7 mouse cellular contexts compared by ENCODE assay signal in genomic region chr1:91446060-91446459, GRCm38 (mm10). TPM values are rescaled to one million over a fixed set of nuclear protein-coding genes. Genes with fewer than 3 reads are reported as not detected.
DNase-seq lines count a peak whose midpoint lies in the region; ATAC-seq and TF ChIP-seq lines count a peak whose summit lies in the region.

No protein-coding gene starts in this region.

- no peaks in the 10 kb centered on the region for H3K27me3 ChIP-seq in intestine, embryonic 15.5 days (replicated peaks)

- 67% methylated on average over 8 of the region's 8 CpGs for WGBS in intestine, embryonic 15.5 days
- 36% methylated on average over 8 of the region's 8 CpGs for WGBS in lung, adult 2 months

- TF ChIP-seq POLR2A in brain, embryonic 14.5 days (IDR thresholded peaks at IDR 0.05; ENCODE audit: borderline replicate concordance, extremely low read depth, insufficient read depth, insufficient read length, poor library complexity, severe bottlenecking) = no peak
- TF ChIP-seq POLR2A in lung, adult 2 months (IDR thresholded peaks at IDR 0.05; ENCODE audit: borderline replicate concordance, extremely low read depth, low read depth, low read length) = peak; percentile 9; the same call in 1 of the 2 replicates

- no peak overlapping the region for H3K27ac ChIP-seq in intestine, embryonic 15.5 days

- H3K9me3 ChIP-seq in intestine, embryonic 15.5 days = no peaks in the 10 kb centered on the region

- peak; percentile 60 for ATAC-seq in intestine, embryonic 15.5 days
- no peak for ATAC-seq in inflammation-experienced regulatory T-cells, adult 6 months

- TF ChIP-seq CTCF in brain, embryonic 14.5 days (IDR thresholded peaks at IDR 0.05; ENCODE audit: borderline replicate concordance, extremely low read depth, insufficient read depth, insufficient read length) = no peak
- TF ChIP-seq CTCF in lung, adult 2 months (IDR thresholded peaks at IDR 0.05; ENCODE audit: insufficient read depth, low read length) = no peak

- H3K4me3 ChIP-seq in intestine, embryonic 15.5 days (replicated peaks) = no peak overlapping the region
- H3K4me3 ChIP-seq in lung, adult 2 months (replicated peaks; ENCODE audit: extremely low read depth, low read depth, low read length) = no peak overlapping the region

- H3K4me1 ChIP-seq in intestine, embryonic 15.5 days (replicated peaks) = peaks cover 14% of the 10 kb centered on the region; the same call in 1 of the 2 replicates
- peaks cover 5% of the 10 kb centered on the region for H3K4me1 ChIP-seq in lung, adult 2 months (ENCODE audit: control insufficient read depth, insufficient read depth, low read length)

- DNase-seq in adrenal gland, adult (ENCODE audit: inconsistent age in 2 of 2, low spot score in 1 of 2) = peak; percentile 95 to 98
- peak; percentile 19 for DNase-seq in brain, embryonic 14.5 days (ENCODE audit: low read depth)
- peak; percentile 60 for DNase-seq in lung, adult 2 months
- DNase-seq in Muller cell, postnatal 12 days (ENCODE audit: inconsistent ontology term) = no peak
- DNase-seq in cerebellum, postnatal 25 days = no peak

- no peak overlapping the region for H3K9ac ChIP-seq in intestine, embryonic 15.5 days

- peaks cover 25% of the 10 kb centered on the region for H3K36me3 ChIP-seq in intestine, embryonic 15.5 days

- no peak overlapping the region for H3K4me2 ChIP-seq in intestine, embryonic 15.5 days (replicated peaks)

RNA-seq across cellular contexts. Expression of gene Per2, which starts 13.1 kb away (rescaled TPM):
- polyA plus RNA-seq in brain, embryonic 14.5 days (2012; rRNA removed) = 8.9 and 9.4 TPM in 2 replicates
- polyA plus RNA-seq in intestine, embryonic 15.5 days (2015; fragmentation: Nextera tagmentation; extraction: Ambion mirVana) = 7.8 and 7.9 TPM in 2 replicates
- polyA plus RNA-seq in lung, adult 2 months (2012; rRNA removed) = 6.9 and 21.0 TPM in 2 replicates
- polyA plus RNA-seq in inflammation-experienced regulatory T-cells, adult 6 months (2017; shearing (Covaris generic)) = 1 to 10 TPM in 2 of 3 experiments, under 1 TPM in 1; 0.69 to 1.6 (median 1.2) TPM

RNA-seq across cellular contexts. Expression of gene Hes6, which starts 32.2 kb away (rescaled TPM):
- polyA plus RNA-seq in brain, embryonic 14.5 days (2012; rRNA removed) = 144 and 245 TPM in 2 replicates
- polyA plus RNA-seq in intestine, embryonic 15.5 days (2015; fragmentation: Nextera tagmentation; extraction: Ambion mirVana) = 94.0 and 103 TPM in 2 replicates
- polyA plus RNA-seq in lung, adult 2 months (2012; rRNA removed) = 40.5 and 54.4 TPM in 2 replicates
- polyA plus RNA-seq in inflammation-experienced regulatory T-cells, adult 6 months (2017; shearing (Covaris generic)) = 10 to 100 TPM; 11.0 to 13.3 (median 11.4) TPM

RNA-seq across cellular contexts. Expression of gene Ilkap, which starts 47.4 kb away (rescaled TPM):
- polyA plus RNA-seq in brain, embryonic 14.5 days (2012; rRNA removed) = 118 and 128 TPM in 2 replicates
- 119 and 128 TPM in 2 replicates for polyA plus RNA-seq in intestine, embryonic 15.5 days (2015; fragmentation: Nextera tagmentation; extraction: Ambion mirVana)
- polyA plus RNA-seq in lung, adult 2 months (2012; rRNA removed) = 51.6 and 57.4 TPM in 2 replicates
- 10 to 100 TPM; 30.1 to 46.9 (median 37.7) TPM for polyA plus RNA-seq in inflammation-experienced regulatory T-cells, adult 6 months (2017; shearing (Covaris generic))

RNA-seq across cellular contexts. Expression of gene Traf3ip1, which starts 48.4 kb away (rescaled TPM):
- polyA plus RNA-seq in brain, embryonic 14.5 days (2012; rRNA removed) = 18.3 and 20.1 TPM in 2 replicates
- 7.2 and 8.1 TPM in 2 replicates for polyA plus RNA-seq in intestine, embryonic 15.5 days (2015; fragmentation: Nextera tagmentation; extraction: Ambion mirVana)
- polyA plus RNA-seq in lung, adult 2 months (2012; rRNA removed) = 16.1 and 20.2 TPM in 2 replicates
- polyA plus RNA-seq in inflammation-experienced regulatory T-cells, adult 6 months (2017; shearing (Covaris generic)) = 1 to 10 TPM; 3.3 to 4.8 (median 3.3) TPM

Comparison
In these comparisons a context has a peak if more than half of its experiments do, and no peak if none do; other contexts are left out.
1. DNase-seq: peak in adrenal gland, adult (2 of 2), brain, embryonic 14.5 days (single experiment) and lung, adult 2 months (single experiment); none in Muller cell, postnatal 12 days (single experiment) and cerebellum, postnatal 25 days (0 of 2).